Mouse (Mus musculus) layer of hippocampus, adult 9-10 months (tissue): ENCODE results near the gene Gm10272.
"Not testable (repeated sequence)": the region's sequence is repeated elsewhere in the genome, so short reads cannot be mapped to it uniquely, and the experiment has no call there.

Source experiments
- DNase-seq: peaks from one replicate; pipeline ENCODE4 v3.0.0; 2022; ENCODE audit warnings: low spot score

Gm10272 gene

DNA sequence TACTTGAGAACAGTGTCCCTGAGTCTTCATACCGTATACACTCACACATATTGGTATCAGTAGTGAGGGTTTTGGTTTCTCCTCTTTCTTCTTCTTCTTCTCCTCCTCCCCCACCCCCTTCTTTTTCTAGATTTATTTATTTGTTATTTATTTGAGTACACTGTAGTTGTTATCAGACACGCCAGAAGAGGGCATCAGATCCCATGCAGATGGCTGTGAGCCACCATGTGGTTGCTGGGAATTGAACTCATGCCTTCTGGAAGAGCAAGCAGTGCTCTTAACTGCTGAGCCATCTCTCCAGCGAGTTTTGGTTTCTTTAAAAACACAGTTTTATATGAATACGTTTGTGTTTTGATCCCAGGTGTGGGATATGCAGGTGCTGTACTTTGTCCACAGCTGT lies 21.9 kb downstream of the Gm10272 start:
- no peak for DNase-seq

DNA sequence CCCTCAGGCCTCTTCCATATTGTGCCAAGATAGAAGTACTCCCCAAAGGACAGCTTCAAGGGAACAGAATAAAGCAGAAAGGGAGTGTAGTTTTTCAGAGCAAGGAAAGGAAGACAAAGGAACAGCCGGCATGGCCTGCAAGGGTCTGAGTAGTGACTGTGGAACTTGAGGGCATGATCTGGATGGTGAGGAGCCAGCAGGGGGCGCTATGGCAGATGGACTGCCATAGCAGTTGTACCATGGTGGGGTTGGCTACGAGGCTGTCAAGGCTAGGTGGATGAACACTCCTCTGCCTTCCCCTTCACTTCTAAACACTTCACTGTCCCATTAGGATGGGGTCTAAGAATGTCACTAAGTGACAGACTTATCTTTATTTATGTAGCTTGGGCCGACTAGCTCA lies 22.8 kb downstream of the Gm10272 start:
- DNase-seq = no peak

DNA sequence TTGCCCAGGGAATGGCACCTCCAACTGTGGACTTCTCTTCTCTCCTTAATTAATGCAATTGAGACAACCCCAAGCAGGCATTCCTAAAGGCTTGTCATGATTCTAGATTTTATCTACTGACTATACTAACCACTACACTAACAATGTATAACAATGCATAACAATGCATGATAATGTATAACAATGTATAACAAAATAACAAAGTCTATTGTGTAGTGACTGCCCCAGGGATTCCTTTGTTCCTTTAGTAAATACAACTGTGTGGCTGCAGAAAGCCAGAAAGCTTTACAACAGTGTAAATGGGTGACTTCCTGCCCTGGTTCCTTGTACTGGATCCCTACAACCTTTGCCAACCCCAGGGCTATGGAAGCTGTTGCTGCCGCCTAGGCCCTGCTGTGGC lies 29.5 kb downstream of the Gm10272 start:
- DNase-seq = no peak

DNA sequence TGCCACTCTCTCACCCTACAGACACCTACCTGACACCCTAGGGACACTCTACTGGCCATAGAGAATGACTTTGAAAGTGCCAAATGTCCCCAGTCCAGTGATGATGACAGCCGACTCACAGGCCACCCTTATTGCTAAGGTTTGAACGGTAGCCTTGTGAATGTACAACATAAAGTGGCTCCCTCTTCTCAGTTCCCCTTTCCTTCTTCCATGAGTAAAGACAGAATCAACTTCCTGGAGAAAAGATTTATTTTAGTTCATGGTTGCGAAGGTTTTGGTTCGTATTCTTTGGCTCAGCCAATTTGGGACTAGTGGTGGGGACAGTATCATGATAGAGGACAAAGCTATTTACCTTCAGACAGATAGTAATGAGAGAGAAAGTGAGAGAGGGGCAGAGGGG lies 32.5 kb downstream of the Gm10272 start:
- no peak for DNase-seq

DNA sequence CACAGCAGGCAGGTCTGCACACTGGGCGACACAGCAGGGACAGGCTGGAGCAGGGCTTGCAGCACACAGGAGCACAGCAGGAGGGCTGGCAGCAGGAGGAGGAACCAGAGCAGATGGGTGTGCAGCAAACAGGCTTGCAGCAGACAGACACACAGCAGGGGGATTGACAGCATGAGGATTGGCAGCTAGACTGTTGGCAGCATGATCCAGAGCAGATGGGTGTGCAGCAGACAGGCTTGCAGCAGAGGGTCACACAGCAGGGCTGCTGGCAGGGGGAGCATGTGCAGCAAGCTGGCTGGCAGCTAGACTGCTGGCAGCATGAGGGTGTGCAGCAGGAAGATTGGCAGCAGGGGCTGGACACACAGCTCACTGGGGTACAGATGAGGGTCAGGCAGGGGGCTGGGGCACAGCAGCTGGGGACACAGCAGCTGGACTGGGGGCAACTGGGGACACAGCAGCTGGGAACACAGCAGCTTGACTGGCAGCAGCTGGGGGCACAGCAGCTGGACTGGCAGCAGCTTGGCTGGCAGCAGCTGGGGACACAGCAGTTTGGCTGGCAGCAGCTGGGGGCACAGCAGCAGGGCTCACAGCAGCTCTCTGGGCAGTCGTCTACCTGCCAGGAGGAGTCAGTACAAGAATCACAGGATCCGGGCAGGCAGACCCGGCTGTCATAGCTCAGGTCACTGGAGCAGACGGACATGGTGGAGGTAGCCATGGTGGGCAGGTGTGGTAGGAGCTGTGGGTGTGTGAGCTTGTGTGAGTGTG lies 35.7 kb downstream of the Gm10272 start, which contains the start of gene Gm18596:
TSS of gene Gm18596 (minus strand) at position 715 of the 765 bp plus-strand sequence.
- not testable (repeated sequence) for DNase-seq

DNA sequence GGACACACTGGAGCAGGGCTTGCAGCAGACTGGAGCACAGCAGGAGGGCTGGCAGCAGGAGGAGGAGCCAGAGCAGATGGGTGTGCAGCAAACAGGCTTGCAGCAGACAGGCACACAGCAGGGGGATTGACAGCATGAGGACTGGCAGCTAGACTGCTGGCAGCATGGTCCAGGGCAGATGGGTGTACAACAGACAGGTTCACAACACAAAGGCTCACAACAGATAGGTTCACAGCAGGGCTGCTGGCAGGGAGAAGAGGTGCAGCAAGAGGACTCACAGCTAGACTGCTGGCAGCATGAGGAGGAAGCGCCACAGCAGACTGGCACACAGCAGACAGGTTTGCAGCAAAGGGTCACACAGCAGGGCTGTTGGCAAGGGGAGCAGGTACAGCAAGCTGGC lies 44.3 kb downstream of the Gm10272 start:
- DNase-seq = not testable (repeated sequence)

DNA sequence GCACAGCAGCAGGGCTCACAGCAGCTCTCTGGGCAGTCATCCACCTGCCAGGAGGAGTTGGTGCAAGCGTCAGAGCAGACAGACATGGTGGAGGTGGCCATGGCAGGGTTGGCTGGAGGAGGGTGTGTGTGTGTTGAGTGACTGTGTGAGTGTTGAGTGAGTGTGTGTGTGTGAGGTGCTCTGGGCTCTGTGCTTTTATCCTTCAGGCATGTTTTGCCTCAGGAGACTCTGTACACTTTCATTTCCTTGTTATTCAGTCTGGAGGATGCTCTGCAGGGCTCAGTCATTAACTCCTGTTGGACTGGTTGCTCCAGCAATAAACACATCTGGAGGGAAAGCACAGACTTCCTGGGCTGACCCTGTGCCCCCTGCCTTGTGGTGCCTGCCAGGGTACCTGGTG lies 44.8 kb downstream of the Gm10272 start, which contains the start of gene Gm9736:
TSS of gene Gm9736 (minus strand) at position 101 of the 400 bp plus-strand sequence.
- DNase-seq = not testable (repeated sequence)

DNA sequence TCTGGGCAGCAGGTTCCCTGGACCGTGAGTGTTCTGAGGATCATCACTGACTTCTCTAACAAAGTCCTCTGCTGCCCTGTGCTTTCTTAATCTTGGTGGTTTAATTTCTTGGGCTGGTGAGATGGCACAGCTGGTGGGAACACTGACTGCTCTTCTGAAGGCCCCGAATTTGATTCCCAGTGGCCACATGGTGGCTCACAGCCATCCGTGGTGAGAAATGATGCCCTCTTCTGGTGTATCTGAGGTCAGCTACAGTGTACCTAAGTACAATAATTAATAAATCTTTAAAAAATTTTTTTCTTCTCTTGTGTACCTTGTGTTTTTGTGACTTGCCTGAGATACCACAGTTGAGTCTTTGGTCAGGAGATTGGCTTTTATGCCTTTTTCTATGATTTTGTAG lies 45.9 kb downstream of the Gm10272 start:
- not testable (repeated sequence) for DNase-seq

GRCm38 (mm10) chr10:77753448-77753847 lies 47.0 kb downstream of the Gm10272 start:
- no peak for DNase-seq
